Mouse (Mus musculus): ENCODE measurements around the gene Rpl3. TPM values are rescaled to one million over a fixed set of nuclear protein-coding genes. Genes with fewer than 3 reads are reported as not detected.
A peak's percentile ranks its signal among the peaks of the same experiment; 100 is the strongest.
"Not testable (repeated sequence)": the region's sequence is repeated elsewhere in the genome, so short reads cannot be mapped to it uniquely, and the experiment has no call there.

Gene Rpl3
- polyA plus RNA-seq, 1 experiment from 2014 or later = 1,289 TPM

DNA sequence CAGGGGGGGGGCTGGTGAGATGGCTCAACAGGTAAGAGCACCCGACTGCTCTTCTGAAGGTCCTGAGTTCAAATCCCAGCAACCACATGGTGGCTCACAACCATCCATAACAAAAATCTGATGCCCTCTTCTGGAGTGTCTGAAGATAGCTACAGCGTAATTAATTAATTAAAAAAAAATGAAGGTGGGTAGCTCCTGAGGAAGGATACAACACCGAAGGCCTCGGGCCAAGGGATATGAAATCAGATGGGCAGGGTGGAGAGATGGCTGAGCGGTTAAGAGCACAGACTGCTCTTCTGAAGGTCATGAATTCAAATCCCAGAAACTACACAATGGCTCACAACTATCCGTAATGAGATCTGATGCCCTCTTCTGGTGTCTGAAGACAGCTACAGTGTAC, 30.8 kb upstream of the Rpl3 start:
- WGBS = 94% methylated on average over 6 of the region's 6 CpGs
- not testable (repeated sequence) for H3K27ac ChIP-seq (replicated peaks; ENCODE audit: low read depth, low read length); H3K9ac ChIP-seq (replicated peaks; ENCODE audit: low read length); H3K27me3 ChIP-seq (ENCODE audit: control insufficient read depth, insufficient read depth, low read length); H3K4me1 ChIP-seq (ENCODE audit: control insufficient read depth, insufficient read depth, low read length); H3K9me3 ChIP-seq (replicated peaks; ENCODE audit: control insufficient read depth, low read length); ATAC-seq (replicated peaks; ENCODE audit: insufficient number of reproducible peaks, low FRiP score, low TSS enrichment, low read depth); DNase-seq (ENCODE audit: low spot score); H3K4me2 ChIP-seq (ENCODE audit: low read depth, low read length); H3K4me3 ChIP-seq (ENCODE audit: low read depth, low read length); H3K36me3 ChIP-seq (replicated peaks; ENCODE audit: control insufficient read depth, insufficient read depth, low read depth, low read length)

DNA sequence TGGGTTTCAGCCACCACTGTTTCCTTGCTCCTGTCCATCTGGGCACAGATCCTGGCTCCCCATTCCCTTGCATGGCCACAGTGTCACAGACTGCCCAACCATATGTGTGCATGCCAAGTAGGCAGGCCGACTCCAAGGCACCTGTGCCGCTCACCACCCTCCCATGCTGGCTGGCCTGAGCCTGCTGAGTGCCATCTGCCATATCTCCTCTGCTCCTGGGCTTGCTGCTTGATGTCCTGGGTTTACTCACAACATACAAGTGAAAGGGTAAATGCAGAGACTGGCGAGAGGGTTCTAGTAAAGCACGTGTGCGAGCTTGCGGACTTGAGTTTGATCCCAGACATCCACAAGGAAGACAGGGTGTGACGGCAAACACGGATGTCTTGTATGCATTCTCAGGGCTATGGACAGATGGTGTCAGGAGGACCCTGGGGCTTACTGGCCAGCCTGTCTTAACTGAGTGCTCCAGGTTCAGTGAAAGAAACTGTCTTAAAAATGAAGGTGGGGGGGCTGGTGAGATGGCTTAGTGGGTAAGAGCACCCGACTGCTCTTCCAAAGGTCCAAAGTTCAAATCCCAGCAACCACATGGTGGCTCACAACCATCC, 30.2 kb upstream of the Rpl3 start:
- no peaks in the 10 kb centered on the region for H3K4me1 ChIP-seq (ENCODE audit: control insufficient read depth, insufficient read depth, low read length)
- no peak overlapping the region for H3K4me3 ChIP-seq (ENCODE audit: low read depth, low read length)
- ATAC-seq (replicated peaks; ENCODE audit: insufficient number of reproducible peaks, low FRiP score, low TSS enrichment, low read depth) (no peak), DNase-seq (ENCODE audit: low spot score) (no peak)
- H3K36me3 ChIP-seq (replicated peaks; ENCODE audit: control insufficient read depth, insufficient read depth, low read depth, low read length) = no peaks in the 10 kb centered on the region
- no peak overlapping the region for H3K9ac ChIP-seq (replicated peaks; ENCODE audit: low read length)
- no peaks in the 10 kb centered on the region for H3K9me3 ChIP-seq (replicated peaks; ENCODE audit: control insufficient read depth, low read length)
- H3K27me3 ChIP-seq (ENCODE audit: control insufficient read depth, insufficient read depth, low read length) = no peaks in the 10 kb centered on the region
- no peak overlapping the region for H3K4me2 ChIP-seq (ENCODE audit: low read depth, low read length)
- WGBS = 93% methylated on average over 9 of the region's 9 CpGs
- no peak overlapping the region for H3K27ac ChIP-seq (replicated peaks; ENCODE audit: low read depth, low read length)

DNA sequence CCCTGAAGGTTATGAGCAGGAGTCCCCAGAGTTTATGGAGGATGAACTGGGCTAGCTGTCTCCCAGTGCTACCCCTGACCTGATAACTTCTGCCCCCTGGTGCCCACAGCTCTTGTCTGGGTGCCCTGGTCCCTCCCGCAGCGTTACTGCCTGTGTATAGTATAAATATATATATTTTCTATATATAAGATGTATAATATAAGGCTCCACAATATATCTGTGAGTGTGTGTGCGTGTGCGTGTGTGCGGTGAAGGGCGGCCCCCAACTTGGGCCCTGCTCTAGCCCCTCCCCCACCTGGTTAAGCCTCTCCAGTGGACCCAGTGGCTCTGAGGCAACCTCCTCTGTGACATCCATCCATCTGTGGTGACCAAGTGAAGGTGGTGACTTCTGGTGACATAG, 27.4 kb upstream of the Rpl3 start:
- WGBS = 94% methylated on average over 6 of the region's 6 CpGs

DNA sequence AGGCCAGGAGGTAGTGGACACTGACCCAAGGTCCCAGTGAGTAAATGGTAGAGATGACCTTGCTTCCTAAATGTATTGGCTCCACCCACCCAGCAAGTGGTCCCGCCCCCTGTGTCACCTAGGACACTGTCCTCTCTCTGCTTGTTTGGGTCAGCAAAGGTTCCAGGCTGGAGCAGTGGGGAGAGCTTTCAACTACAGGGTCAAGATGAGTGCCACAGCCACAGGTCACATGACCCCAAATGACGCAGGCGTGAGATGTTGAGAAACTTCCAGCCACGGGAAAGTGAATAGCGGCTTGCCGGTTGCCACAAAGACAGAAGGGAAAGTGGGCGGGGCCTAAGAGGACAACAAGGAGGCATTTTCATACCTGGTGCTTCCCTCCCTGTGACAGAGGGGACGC, 25.5 kb upstream of the Rpl3 start:
- WGBS = 65% methylated on average over 8 of the region's 8 CpGs
- no peak for ATAC-seq (replicated peaks; ENCODE audit: insufficient number of reproducible peaks, low FRiP score, low TSS enrichment, low read depth)
- H3K36me3 ChIP-seq (replicated peaks; ENCODE audit: control insufficient read depth, insufficient read depth, low read depth, low read length) = no peaks in the 10 kb centered on the region

More for the DNA sequence above, 27.4 kb upstream of the Rpl3 start:
- H3K4me2 ChIP-seq (ENCODE audit: low read depth, low read length) = no peak overlapping the region
- H3K9ac ChIP-seq (replicated peaks; ENCODE audit: low read length) = no peak overlapping the region
- no peak overlapping the region for H3K27ac ChIP-seq (replicated peaks; ENCODE audit: low read depth, low read length)
- no peaks in the 10 kb centered on the region for H3K9me3 ChIP-seq (replicated peaks; ENCODE audit: control insufficient read depth, low read length)
- ATAC-seq (replicated peaks; ENCODE audit: insufficient number of reproducible peaks, low FRiP score, low TSS enrichment, low read depth) = no peak
- H3K4me3 ChIP-seq (ENCODE audit: low read depth, low read length) = no peak overlapping the region
- H3K27me3 ChIP-seq (ENCODE audit: control insufficient read depth, insufficient read depth, low read length) = no peaks in the 10 kb centered on the region
- DNase-seq (ENCODE audit: low spot score) = no peak
- no peaks in the 10 kb centered on the region for H3K4me1 ChIP-seq (ENCODE audit: control insufficient read depth, insufficient read depth, low read length)
- H3K36me3 ChIP-seq (replicated peaks; ENCODE audit: control insufficient read depth, insufficient read depth, low read depth, low read length) = no peaks in the 10 kb centered on the region

DNA sequence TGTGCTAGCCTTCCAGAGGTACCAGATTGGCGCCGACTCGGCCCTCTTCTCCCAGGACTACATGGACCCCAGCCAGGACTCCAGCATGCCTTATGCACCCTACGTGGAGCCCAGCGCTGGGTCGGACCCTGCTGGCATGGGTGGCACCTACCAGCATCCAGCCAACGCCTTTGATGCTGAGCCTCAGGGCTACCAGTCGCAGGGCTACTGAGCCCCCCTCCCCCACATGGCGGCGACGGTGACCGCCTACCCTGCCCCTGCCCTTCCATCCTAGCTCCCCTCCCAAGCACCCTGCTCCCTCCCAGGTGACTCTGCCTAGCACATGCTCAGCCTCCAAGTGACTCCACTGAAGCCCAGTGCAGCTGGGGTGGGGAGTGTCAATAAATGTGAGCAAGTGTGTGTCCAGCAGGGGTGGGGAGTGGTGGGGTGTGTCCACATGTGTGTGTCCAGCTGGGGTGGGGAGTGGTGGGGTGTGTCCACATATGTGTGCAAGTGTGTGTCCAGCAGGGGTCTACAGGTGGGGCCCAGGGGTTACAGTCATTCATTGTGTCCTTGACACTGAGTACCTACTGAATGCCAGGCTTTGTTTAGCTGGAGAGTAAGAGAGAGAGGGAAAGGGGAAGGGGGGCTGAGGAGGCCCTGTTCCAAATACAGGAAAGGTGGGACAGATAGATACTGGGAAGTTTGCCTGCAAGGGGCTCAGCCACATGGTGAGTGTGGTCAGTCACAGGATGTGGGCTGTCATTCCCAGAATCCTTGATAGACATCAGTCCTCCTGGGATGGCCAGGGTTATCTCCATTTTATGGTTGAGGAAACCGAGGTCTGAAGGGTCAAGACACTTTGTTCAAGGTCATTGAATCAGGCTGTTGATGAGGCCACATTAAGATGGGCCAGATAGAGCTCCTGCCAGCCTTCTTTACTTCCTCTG, 24.5 kb upstream of the Rpl3 start:
- DNase-seq (ENCODE audit: low spot score) (no peak), ATAC-seq (replicated peaks; ENCODE audit: insufficient number of reproducible peaks, low FRiP score, low TSS enrichment, low read depth) (no peak)
- no peak overlapping the region for H3K9ac ChIP-seq (replicated peaks; ENCODE audit: low read length)
- 67% methylated on average over 13 of the region's 13 CpGs for WGBS
- H3K4me1 ChIP-seq (ENCODE audit: control insufficient read depth, insufficient read depth, low read length) = no peaks in the 10 kb centered on the region
- H3K4me2 ChIP-seq (ENCODE audit: low read depth, low read length) = no peak overlapping the region
- no peak overlapping the region for H3K27ac ChIP-seq (replicated peaks; ENCODE audit: low read depth, low read length)
- no peaks in the 10 kb centered on the region for H3K36me3 ChIP-seq (replicated peaks; ENCODE audit: control insufficient read depth, insufficient read depth, low read depth, low read length)
- no peak overlapping the region for H3K4me3 ChIP-seq (ENCODE audit: low read depth, low read length)
- no peaks in the 10 kb centered on the region for H3K9me3 ChIP-seq (replicated peaks; ENCODE audit: control insufficient read depth, low read length)
- no peaks in the 10 kb centered on the region for H3K27me3 ChIP-seq (ENCODE audit: control insufficient read depth, insufficient read depth, low read length)

More for the DNA sequence above, 25.5 kb upstream of the Rpl3 start:
- Histone ChIP-seq H3K4me3 (ENCODE audit: low read depth, low read length) (no peak overlapping the region), H3K9me3 (replicated peaks; ENCODE audit: control insufficient read depth, low read length) (no peaks in the 10 kb centered on the region), H3K4me1 (ENCODE audit: control insufficient read depth, insufficient read depth, low read length) (no peaks in the 10 kb centered on the region), H3K9ac (replicated peaks; ENCODE audit: low read length) (no peak overlapping the region), H3K27me3 (ENCODE audit: control insufficient read depth, insufficient read depth, low read length) (no peaks in the 10 kb centered on the region), H3K27ac (replicated peaks; ENCODE audit: low read depth, low read length) (no peak overlapping the region), H3K4me2 (ENCODE audit: low read depth, low read length) (no peak overlapping the region)
- DNase-seq (ENCODE audit: low spot score) = no peak

DNA sequence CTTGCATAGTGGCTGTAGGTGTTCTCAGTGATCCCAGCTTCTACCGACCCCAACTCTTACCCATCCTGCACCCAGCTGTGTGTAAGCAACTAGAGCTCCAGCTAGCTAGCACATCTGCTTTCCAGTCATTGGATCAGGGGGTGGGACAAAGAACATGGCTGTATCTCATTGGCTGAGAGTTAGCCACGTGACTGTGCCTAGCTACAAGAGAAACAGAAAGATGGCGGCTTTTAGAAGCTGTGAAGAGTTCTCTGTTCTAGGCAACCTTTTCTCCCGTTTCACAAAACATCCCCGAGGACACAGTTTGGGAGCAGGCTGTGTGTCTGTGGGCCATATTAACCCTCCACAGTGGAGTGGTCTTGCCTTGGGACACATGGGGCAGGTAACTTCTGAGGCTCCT, 23.6 kb upstream of the Rpl3 start:
- WGBS = 52% methylated on average over 5 of the region's 5 CpGs
- no peak overlapping the region for H3K4me2 ChIP-seq (ENCODE audit: low read depth, low read length)
- no peaks in the 10 kb centered on the region for H3K27me3 ChIP-seq (ENCODE audit: control insufficient read depth, insufficient read depth, low read length)
- no peak overlapping the region for H3K9ac ChIP-seq (replicated peaks; ENCODE audit: low read length)
- no peaks in the 10 kb centered on the region for H3K36me3 ChIP-seq (replicated peaks; ENCODE audit: control insufficient read depth, insufficient read depth, low read depth, low read length)
- no peak overlapping the region for H3K4me3 ChIP-seq (ENCODE audit: low read depth, low read length)
- DNase-seq (ENCODE audit: low spot score) (peak; percentile 54), ATAC-seq (replicated peaks; ENCODE audit: insufficient number of reproducible peaks, low FRiP score, low TSS enrichment, low read depth) (no peak)
- no peaks in the 10 kb centered on the region for H3K9me3 ChIP-seq (replicated peaks; ENCODE audit: control insufficient read depth, low read length)
- H3K4me1 ChIP-seq (ENCODE audit: control insufficient read depth, insufficient read depth, low read length) = no peaks in the 10 kb centered on the region
- no peak overlapping the region for H3K27ac ChIP-seq (replicated peaks; ENCODE audit: low read depth, low read length)

DNA sequence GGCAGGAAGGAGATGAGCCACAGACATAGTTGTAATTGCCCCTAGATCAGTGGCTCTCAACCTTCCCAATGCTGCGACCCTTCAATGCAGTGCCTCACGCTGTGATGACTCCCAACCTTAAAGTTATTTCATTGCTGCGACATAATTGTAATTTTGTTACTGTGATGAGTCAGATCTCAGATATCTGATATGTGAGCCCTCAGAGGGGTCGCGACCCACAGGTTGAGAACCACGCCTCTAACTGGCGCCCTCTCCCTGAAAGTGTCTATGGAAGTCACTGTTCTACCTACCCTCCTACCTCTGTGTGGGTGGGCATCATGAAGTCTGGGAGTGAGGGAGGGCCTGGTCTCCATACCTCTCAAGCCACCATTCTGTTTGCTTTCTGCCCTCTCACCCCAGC, 22.7 kb upstream of the Rpl3 start:
- Histone ChIP-seq H3K9me3 (replicated peaks; ENCODE audit: control insufficient read depth, low read length) (no peaks in the 10 kb centered on the region), H3K27ac (replicated peaks; ENCODE audit: low read depth, low read length) (no peak overlapping the region), H3K27me3 (ENCODE audit: control insufficient read depth, insufficient read depth, low read length) (no peaks in the 10 kb centered on the region), H3K4me1 (ENCODE audit: control insufficient read depth, insufficient read depth, low read length) (no peaks in the 10 kb centered on the region), H3K4me3 (ENCODE audit: low read depth, low read length) (no peak overlapping the region), H3K4me2 (ENCODE audit: low read depth, low read length) (no peak overlapping the region), H3K36me3 (replicated peaks; ENCODE audit: control insufficient read depth, insufficient read depth, low read depth, low read length) (no peaks in the 10 kb centered on the region), H3K9ac (replicated peaks; ENCODE audit: low read length) (no peak overlapping the region)
- no peak for ATAC-seq (replicated peaks; ENCODE audit: insufficient number of reproducible peaks, low FRiP score, low TSS enrichment, low read depth)
- 85% methylated on average over 7 of the region's 7 CpGs for WGBS
- no peak for DNase-seq (ENCODE audit: low spot score)

DNA sequence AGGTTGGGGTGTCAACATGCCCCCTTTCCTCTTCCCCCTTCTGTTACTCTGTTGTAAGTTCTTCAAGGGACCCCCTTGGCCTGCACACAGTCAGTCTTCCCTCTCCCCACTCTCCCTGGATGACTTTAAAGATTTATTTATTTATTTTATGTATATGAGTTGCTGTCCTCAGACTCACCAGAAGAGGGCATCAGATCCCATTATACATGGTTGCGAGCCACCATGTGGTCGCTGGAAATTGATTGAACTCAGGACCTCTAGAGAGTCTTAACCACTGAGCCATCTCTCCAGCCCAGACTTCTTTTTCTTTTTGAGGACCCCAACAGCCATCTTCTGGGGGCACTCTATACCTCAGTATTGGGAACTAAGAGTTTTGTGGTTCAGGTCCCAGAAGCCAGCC, 20.8 kb upstream of the Rpl3 start:
- DNase-seq (ENCODE audit: low spot score) = no peak
- WGBS = 45% methylated on average over 2 of the region's 2 CpGs
- Histone ChIP-seq H3K4me1 (ENCODE audit: control insufficient read depth, insufficient read depth, low read length) (no peaks in the 10 kb centered on the region), H3K36me3 (replicated peaks; ENCODE audit: control insufficient read depth, insufficient read depth, low read depth, low read length) (no peaks in the 10 kb centered on the region), H3K4me3 (ENCODE audit: low read depth, low read length) (no peak overlapping the region), H3K27ac (replicated peaks; ENCODE audit: low read depth, low read length) (no peak overlapping the region), H3K27me3 (ENCODE audit: control insufficient read depth, insufficient read depth, low read length) (no peaks in the 10 kb centered on the region), H3K9ac (replicated peaks; ENCODE audit: low read length) (no peak overlapping the region), H3K4me2 (ENCODE audit: low read depth, low read length) (no peak overlapping the region), H3K9me3 (replicated peaks; ENCODE audit: control insufficient read depth, low read length) (no peaks in the 10 kb centered on the region)
- no peak for ATAC-seq (replicated peaks; ENCODE audit: insufficient number of reproducible peaks, low FRiP score, low TSS enrichment, low read depth)
